Mouse (Mus musculus): ENCODE data around the gene Itm2b.

DNA sequence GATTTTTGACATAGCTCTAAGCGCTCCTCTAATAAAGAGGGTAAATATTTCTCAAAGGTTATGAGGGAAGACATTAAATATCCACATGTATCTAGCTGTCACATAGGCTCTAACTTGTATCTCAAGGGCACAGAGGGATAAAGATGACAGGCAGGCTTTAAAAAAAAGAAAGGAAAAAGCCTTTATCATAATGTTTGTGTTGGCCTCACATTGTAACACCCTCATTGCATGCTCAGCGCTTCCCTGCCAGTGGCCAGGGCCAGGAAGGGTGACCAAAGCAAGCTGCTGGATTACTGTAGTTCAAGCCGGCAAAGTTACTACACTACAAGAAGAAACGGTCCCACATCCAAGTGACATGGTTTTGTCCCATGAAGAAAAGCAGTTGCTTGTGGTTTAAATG, 53.7 kb downstream of the Itm2b start:
- TF ChIP-seq POLR2A (IDR thresholded peaks at IDR 0.05; ENCODE audit: extremely low read depth, insufficient read depth, low read length) (no peak), CTCF (IDR thresholded peaks at IDR 0.05; ENCODE audit: extremely low read depth, insufficient read depth, low read length) (no peak)

All from cortical plate, adult 2 months (tissue).